ENCODE assay signal across 18 mouse cellular contexts in the genomic region with DNA sequence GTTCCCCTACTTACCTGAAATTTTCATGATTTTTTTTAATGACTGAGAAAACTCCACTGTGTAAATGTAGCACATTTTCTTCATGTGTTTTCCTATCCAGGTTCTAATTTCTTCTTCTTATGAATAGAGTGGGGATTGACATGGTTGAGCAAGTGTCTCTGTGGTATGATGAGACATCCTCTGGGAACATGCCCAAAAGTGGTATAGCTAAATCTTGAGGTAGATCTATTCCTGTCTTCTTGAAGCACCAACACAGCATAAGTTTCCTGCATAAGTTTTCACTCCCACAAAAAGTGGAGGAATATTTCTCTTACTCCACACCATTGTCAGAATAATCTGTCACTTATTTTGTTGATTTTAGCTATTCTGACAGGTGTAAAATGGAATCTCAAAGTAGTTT.
"Had no signal": no experiment of that assay in that cellular context is flagged by ENCODE, and none has a peak within 500 bp of the region (broad histone marks: within the 10 kb centered on the region; RNA-seq: fewer than 3 reads in every experiment).

No protein-coding gene starts in this region.

- H3K4me1 ChIP-seq: midbrain, embryonic 10.5 days; midbrain, embryonic 12.5 days; neural tube, embryonic 13.5 days; neural tube, embryonic 15.5 days had no signal

- H3K9me3 ChIP-seq: midbrain, embryonic 10.5 days; midbrain, embryonic 12.5 days; neural tube, embryonic 13.5 days; neural tube, embryonic 15.5 days had no signal

- H3K4me3 ChIP-seq: midbrain, embryonic 10.5 days; midbrain, embryonic 12.5 days; myocyte; neural tube, embryonic 13.5 days; neural tube, embryonic 15.5 days had no signal

- DNase-seq: lung, adult 18-20 months; lung, embryonic 14.5 days; lung, postnatal 10 days; lung, postnatal 4 days; midbrain, embryonic 14.5 days; retina, postnatal 1 day; right cerebral cortex, postnatal 14 days; right cerebral cortex, postnatal 4 days; spleen, adult 18-20 months; thymus, adult 2 months; thymus, postnatal 25 days; thymus, postnatal 4 days had no signal

- ATAC-seq: midbrain, embryonic 16.5 days had no signal

- H3K4me2 ChIP-seq: lung, embryonic 14.5 days; midbrain, embryonic 12.5 days; neural tube, embryonic 13.5 days; neural tube, embryonic 15.5 days had no signal

- H3K9ac ChIP-seq: lung, embryonic 14.5 days; midbrain, embryonic 12.5 days; neural tube, embryonic 13.5 days; neural tube, embryonic 15.5 days had no signal

- H3K36me3 ChIP-seq: midbrain, embryonic 10.5 days; midbrain, embryonic 12.5 days; neural tube, embryonic 13.5 days; neural tube, embryonic 15.5 days had no signal

- H3K27ac ChIP-seq: midbrain, embryonic 10.5 days; midbrain, embryonic 12.5 days; neural tube, embryonic 13.5 days; neural tube, embryonic 15.5 days had no signal

- H3K27me3 ChIP-seq: midbrain, embryonic 12.5 days; neural tube, embryonic 13.5 days; neural tube, embryonic 15.5 days had no signal
